Mouse (Mus musculus): ENCODE data around the gene Gm8281. TPM values are rescaled to one million over a fixed set of nuclear protein-coding genes. Genes with fewer than 3 reads are reported as not detected.
"Not testable (repeated sequence)": the region's sequence is repeated elsewhere in the genome, so short reads cannot be mapped to it uniquely, and the experiment has no call there.

Gm8281 gene
- polyA plus RNA-seq (2015; fragmentation: Nextera tagmentation; extraction: Ambion mirVana), result 10.9 and 13.3 TPM in 2 replicates

GRCm38 (mm10) chr14:5070611-5071490 lies at the start of gene Gm8281:
TSS of gene Gm8281 (plus strand) at chr14:5071040.
- Histone ChIP-seq H3K4me2 (peak within 1 kb of the TSS; percentile 57), H3K4me3 (peak within 1 kb of the TSS; percentile 48), H3K9ac (peak within 1 kb of the TSS; percentile 53), H3K27ac (replicated peaks) (peak within 1 kb of the TSS; percentile 72)
- not testable (repeated sequence) for H3K9me3 ChIP-seq; H3K36me3 ChIP-seq; ATAC-seq (ENCODE audit: low FRiP score, low read depth); H3K4me1 ChIP-seq (replicated peaks); H3K27me3 ChIP-seq
- 6% methylated on average over 24 of the region's 63 CpGs for WGBS

GRCm38 (mm10) chr14:5050329-5050728 lies 20.5 kb upstream of the Gm8281 start, which contains the start of gene 4930555G01Rik:
TSS of gene 4930555G01Rik (plus strand) at chr14:5050629.
- H3K4me1 ChIP-seq (replicated peaks); H3K27me3 ChIP-seq; H3K27ac ChIP-seq (replicated peaks); H3K9ac ChIP-seq; H3K36me3 ChIP-seq; H3K4me3 ChIP-seq; ATAC-seq (ENCODE audit: low FRiP score, low read depth); H3K9me3 ChIP-seq; H3K4me2 ChIP-seq: not testable (repeated sequence)
- no CpG with 5 or more reads among the region's 3 CpGs for WGBS

GRCm38 (mm10) chr14:5131219-5131618 lies 60.4 kb downstream of the Gm8281 start, which contains the start of gene Gm8279:
TSS of gene Gm8279 (plus strand) at chr14:5131519.
- WGBS, result 90% methylated on average over 2 of the region's 2 CpGs
- H3K9ac ChIP-seq; H3K36me3 ChIP-seq; ATAC-seq (ENCODE audit: low FRiP score, low read depth); H3K27me3 ChIP-seq; H3K4me2 ChIP-seq; H3K4me3 ChIP-seq; H3K9me3 ChIP-seq; H3K27ac ChIP-seq (replicated peaks); H3K4me1 ChIP-seq (replicated peaks): not testable (repeated sequence)

Other genes with a start within 250 kb of the Gm8281 start
- not detected in 2 replicates for gene Gm3269, start 232.9 kb upstream of the Gm8281 start, polyA plus RNA-seq (2015; fragmentation: Nextera tagmentation; extraction: Ambion mirVana)
- gene Gm3264, start 215.5 kb upstream of the Gm8281 start, polyA plus RNA-seq (2015; fragmentation: Nextera tagmentation; extraction: Ambion mirVana), result 3.0 and 3.4 TPM in 2 replicates
- gene Gm3278, start 178.6 kb upstream of the Gm8281 start, polyA plus RNA-seq (2015; fragmentation: Nextera tagmentation; extraction: Ambion mirVana), result not detected in 2 replicates
- gene Gm8297, start 87.1 kb upstream of the Gm8281 start, polyA plus RNA-seq (2015; fragmentation: Nextera tagmentation; extraction: Ambion mirVana), result 0.09 TPM in 1 of 2 replicates, not detected in the other
- gene Gm3298, start 55.1 kb upstream of the Gm8281 start, polyA plus RNA-seq (2015; fragmentation: Nextera tagmentation; extraction: Ambion mirVana), result not detected in 2 replicates
- not detected in 2 replicates for gene 4930555G01Rik, start 20.4 kb upstream of the Gm8281 start, polyA plus RNA-seq (2015; fragmentation: Nextera tagmentation; extraction: Ambion mirVana)
- not detected in 2 replicates for gene Gm8279, start 60.5 kb downstream of the Gm8281 start, polyA plus RNA-seq (2015; fragmentation: Nextera tagmentation; extraction: Ambion mirVana)
- not detected in 2 replicates for gene Gm3317, start 93.5 kb downstream of the Gm8281 start, polyA plus RNA-seq (2015; fragmentation: Nextera tagmentation; extraction: Ambion mirVana)
- gene Gm8271, start 114.8 kb downstream of the Gm8281 start, polyA plus RNA-seq (2015; fragmentation: Nextera tagmentation; extraction: Ambion mirVana), result not detected in 2 replicates
- 0.14 TPM in 1 of 2 replicates, not detected in the other for gene Gm3526, start 189.5 kb downstream of the Gm8281 start, polyA plus RNA-seq (2015; fragmentation: Nextera tagmentation; extraction: Ambion mirVana)